Mouse (Mus musculus): ENCODE data around the gene Kcna10.
A peak's percentile ranks its signal among the peaks of the same experiment; 100 is the strongest.

DNA sequence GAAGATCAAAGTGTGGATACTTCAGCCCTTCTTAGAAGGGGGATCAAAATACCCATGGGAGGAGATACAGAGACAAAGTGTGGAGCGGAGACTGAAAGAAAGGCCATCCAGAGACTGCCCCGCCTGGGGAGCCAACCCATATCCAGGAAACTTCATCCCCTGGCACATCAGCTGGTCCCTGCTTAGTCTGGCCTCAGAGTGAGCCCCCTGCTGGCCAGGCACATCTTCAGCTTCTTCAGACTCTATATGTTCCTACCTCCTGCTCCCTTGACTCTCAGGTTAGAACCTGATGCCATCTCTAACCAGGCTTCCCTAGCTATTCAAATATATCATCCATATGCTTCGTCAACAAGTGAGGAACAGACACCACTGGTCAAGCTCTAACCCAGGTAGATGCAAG, 33.9 kb upstream of the Kcna10 start:
- TF ChIP-seq CTCF (IDR thresholded peaks at IDR 0.05; ENCODE audit: borderline replicate concordance, insufficient read depth, low read depth, low read length) (peak; percentile 39; the same call in 1 of the 2 replicates), POLR2A (IDR thresholded peaks at IDR 0.05; ENCODE audit: borderline replicate concordance, insufficient read depth, low read length) (no peak)
